Mouse (Mus musculus): ENCODE data around the gene Asb1.

Asb1 gene

DNA sequence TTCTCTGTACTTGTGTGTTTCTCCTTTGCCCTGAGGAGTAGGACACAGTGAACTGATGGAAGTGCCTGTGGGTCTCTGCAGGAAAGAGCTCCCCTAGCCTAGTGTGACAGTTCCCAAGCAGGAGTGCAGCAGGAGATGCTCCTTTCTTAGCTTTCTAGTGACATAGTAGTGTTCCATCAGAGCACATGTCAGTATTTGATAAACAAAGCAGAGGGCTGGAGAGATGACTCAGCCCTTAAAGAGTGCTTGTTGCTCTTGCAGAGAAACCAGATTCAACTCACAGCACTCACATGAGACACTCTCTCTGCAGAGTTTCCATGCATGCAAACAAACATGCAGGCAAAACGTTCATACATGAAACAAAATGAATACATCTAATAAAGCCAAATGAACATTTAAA lies 4.9 kb downstream of the Asb1 start:
- DNase-seq (ENCODE audit: low spot score): no peak

DNA sequence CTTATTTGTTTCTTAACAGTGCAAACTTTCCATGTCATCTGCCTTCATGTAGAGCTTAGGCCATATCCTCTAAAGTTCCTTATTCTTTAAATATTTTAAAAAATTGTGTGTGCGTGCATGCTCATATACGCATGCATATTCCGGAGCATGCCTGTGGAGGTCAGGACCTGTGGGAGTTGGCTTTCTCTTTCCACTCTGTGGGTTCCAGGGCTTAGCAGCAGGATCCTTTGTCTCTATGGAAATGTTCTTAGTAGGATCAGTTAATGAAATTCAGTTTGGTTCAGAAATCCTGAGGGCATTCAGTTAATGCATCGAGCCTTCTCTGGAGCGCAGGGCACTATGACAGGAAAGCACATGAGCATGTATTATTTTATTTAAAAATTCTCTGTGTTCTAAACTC lies 7.2 kb downstream of the Asb1 start:
- no peak for DNase-seq (ENCODE audit: low spot score)

DNA sequence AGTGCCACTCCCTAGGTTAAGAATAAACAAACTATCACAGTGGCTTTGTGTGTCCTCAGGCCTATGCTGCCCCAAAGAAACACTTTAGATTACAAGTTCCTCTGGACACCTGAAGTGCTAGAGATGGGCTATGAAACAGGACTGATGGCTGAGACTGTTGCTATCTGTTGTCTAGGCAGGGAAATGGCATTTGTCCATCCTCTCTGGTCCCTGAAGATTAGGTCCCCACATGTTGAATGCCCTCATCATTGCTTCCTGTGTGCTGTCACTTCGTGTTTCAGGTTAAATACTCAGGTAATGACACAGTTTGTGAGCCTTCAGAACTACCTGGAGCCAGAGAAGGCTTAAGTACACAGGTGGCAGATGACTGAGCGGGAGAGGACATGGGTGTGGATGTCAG lies 8.7 kb downstream of the Asb1 start:
- no peak for DNase-seq (ENCODE audit: low spot score)

DNA sequence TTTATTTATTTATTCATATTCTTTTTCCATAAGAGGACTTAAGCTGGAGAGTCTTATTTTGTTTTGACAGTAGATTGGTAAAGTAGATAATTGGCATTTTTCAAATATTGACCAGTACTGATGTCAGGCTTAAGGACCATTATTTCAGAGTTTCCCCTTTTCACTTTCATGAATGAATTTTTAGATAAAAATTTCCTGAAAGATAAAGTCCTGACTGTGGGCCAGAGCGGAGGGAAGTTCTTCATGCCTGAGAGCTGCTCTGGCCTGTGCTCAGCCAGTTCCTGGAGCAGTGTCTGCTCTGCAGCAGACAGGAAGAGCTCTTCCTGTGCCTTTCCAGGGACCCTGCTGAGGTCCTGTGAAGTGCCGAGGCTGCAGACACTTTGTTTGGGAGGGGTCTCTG lies 16.8 kb downstream of the Asb1 start:
- DNase-seq (ENCODE audit: low spot score): no peak

DNA sequence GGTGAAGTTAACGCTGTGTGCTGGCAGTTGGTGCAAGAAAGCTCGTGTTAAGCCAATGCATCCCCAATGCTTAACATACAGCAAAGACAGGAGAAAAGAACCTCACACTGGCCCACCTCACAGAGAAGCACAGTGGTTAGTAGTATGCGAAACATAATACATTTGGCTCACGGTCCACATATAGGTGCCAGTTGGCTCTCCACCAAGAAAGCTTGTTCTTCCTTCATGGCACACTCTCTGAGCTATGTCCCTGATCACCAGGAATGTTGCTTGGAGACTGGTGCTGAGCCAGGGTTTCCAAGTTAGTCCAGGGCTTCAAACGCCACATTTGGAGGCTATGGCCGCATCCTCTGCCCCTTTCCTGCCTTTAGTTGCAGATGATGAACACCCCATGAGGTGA lies 20.9 kb downstream of the Asb1 start:
- no peak for DNase-seq (ENCODE audit: low spot score)

DNA sequence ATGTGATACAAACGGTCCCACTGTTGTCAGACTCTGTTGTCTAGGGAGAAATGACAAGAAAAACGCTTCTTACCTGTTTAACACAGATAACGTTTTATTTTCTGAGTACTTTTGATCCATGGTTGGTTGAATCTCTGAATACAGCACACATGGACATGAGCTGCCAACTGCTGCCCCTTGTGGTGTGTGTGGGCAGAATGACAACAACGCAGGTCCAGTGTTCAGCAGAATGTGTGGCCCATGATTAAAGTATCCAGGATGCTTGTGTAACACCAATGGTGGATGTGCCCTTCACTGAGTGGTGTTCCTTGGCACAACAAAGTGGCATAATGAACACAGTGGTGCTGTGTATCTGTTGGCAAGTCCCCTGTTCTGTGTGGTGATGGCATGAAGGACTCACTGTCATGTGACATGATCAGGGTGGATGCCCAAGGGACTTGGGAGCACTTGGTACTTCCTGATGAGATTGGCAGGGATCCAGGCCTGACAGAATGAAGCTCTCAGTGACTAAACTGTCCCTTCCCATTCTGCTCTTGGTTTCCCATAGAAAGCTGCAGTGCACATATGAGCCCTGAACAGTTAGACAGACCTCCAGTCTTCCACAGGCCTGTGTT lies 22.7 kb downstream of the Asb1 start:
- no peak for DNase-seq (ENCODE audit: low spot score)

DNA sequence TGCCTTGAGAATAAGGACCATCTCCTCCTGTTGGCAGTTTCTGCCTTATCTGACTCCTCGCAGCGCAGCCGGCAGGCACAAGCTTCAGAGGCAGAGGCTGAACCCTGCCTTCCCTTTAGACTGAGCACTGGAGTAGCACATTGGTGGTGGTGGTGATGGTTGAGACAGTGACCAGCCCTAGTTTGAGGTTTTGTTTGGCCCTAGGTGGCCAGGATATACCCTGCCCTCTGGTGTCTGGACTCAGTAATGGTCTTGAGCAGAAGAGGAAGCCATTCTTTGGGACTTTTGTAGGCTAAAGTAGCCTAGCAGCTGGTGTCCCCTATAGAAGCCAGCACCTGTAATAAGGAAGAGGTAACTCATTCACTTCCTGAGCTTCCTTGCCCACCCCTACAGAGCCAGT lies 23.7 kb downstream of the Asb1 start:
- DNase-seq (ENCODE audit: low spot score): no peak

DNA sequence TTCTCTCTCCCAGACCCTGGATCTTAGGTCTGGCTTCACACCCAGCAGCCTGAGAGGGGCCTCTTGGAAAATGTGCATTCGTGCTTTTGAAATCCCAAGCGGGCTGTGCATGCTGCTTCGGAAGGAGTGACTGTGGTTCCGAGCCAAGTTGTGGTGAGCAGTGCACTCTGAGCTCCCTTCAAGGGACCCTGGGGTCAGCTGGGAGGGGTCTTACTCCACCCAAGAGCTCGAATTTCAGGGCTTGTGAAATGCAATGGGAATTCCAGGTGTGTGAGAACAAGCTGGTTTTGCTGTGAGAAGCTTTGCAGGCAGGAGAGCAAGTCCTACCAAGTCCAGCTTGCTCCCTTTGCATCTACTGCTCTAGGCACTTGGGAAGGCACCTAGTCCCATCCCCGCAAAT lies 24.3 kb downstream of the Asb1 start:
- no peak for DNase-seq (ENCODE audit: low spot score)

DNA sequence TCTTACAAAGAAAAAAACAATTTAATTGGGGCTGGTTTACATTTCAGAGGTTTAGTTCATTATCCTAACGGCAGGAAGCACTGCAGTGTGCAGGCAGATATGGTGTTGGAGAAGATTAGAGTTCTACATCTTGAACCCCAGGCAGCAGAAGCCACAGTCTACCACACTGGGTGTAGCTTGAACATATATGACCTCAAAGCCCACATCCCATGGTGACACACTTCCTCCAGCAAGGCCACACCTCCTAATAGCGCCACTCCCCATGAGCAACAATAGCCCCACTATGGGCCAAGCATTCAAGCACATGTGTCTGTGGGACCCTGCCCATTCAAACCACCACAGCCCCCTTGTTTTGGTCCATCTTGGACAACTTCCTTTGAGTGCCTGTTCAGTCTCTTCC lies 26.9 kb downstream of the Asb1 start:
- DNase-seq (ENCODE audit: low spot score): no peak

DNA sequence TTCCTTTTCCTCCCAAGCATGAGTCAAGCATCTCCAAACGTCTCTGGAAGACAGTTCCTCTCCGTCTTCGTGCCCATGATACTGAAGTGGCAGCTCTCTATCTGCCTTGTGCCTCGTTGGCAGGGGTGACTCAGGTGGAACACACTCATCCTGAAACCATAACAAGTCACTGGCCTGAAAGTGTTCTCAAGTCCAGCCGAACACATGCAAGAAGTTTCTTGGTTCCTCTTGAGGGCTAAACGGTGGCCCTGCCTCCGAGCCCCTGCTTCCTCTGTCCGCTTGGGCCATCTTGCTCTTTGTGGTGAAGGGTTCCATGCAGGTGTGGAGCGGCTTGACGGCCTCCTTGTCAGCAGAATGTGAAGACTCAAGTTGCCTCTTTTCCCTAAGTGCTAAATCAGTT lies 32.1 kb downstream of the Asb1 start:
- no peak for DNase-seq (ENCODE audit: low spot score)

DNA sequence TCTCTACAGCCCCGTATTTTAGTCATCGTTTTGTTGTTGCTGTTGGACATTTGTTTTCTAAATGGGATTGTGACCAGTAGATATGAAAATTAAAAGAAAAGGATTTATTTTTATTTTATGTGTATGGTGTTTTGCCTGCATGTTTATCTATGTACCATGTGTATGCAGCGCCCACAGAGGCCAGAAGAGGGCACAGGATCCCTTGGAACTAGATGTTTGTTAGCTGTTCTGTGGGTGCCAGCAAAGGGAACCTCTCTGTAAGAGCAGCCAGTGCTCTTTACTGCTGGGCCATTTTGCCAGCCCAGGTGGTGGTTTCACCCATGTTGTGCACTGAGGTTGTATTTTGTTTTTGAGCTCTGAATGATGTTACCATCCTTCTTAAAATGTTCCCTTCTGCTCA lies 33.9 kb downstream of the Asb1 start:
- DNase-seq (ENCODE audit: low spot score): peak; percentile 70

DNA sequence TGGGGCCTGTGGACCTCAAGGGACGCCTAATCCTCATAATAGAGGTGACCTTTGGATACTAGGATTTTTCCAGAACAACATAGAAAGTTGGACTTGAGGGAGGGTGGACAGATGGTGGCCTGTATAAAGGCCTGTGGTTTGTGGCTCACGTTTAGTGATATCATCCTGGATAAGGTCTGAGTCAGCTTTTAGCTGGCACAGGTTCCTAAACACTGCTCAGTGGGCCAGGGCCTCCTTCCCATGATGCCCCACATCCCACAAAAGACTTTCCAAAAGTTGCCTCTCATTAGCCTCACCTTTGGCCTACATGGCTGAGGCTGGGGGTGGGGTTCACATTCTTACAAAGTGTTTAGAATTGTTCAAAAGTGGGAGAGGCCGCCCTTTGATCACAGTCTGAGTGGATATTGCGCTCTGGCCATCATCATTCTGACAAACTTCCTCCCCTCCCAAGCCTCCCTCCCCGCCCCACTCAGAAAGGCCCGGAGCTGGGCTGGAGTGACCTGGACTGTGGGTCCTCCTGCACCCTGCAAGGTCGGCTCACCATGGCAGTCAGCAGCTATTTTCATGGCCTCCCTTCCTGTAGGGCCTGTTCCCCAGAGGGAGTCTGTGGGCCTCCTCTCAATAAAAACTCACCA lies 37.7 kb downstream of the Asb1 start:
- DNase-seq (ENCODE audit: low spot score): no peak

DNA sequence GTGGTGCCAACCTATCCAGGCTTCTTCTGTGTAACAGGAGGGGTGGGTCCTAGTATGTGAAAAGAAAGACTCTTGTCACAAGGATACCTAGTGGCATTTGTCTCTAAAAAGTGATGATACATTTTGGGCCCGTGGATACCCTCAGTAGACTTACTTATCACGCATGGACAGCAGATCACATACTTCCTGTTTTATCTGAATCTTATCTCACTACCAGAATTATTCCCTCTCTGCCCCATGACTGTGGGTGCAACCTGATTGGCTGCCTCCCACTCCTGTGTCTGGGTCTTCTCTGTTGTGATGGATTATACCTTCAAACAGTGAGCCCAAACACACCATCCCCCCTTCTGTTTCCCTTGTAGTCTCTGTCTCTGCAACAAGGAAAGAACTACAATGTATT lies 40.2 kb downstream of the Asb1 start:
- no peak for DNase-seq (ENCODE audit: low spot score)

DNA sequence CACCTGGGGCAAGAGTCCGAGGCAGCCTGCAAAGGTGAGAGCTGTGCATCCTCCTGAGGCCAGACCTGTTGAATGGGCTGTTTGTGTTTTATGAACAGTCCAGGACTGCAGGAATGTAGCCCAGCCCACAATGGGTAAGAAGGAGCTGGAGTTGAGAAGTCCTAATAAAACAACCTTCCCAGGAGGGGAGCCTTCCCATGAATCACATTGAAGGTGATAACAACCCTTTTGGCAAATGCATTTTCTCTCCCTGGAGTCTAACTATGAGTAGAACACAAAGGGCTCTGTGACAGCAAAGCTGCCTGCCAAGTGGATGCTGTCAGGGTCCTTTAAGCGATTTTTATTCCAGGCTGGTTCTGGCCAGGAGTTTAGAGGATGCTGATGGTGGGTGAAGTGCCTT lies 40.9 kb downstream of the Asb1 start:
- DNase-seq (ENCODE audit: low spot score): no peak

DNA sequence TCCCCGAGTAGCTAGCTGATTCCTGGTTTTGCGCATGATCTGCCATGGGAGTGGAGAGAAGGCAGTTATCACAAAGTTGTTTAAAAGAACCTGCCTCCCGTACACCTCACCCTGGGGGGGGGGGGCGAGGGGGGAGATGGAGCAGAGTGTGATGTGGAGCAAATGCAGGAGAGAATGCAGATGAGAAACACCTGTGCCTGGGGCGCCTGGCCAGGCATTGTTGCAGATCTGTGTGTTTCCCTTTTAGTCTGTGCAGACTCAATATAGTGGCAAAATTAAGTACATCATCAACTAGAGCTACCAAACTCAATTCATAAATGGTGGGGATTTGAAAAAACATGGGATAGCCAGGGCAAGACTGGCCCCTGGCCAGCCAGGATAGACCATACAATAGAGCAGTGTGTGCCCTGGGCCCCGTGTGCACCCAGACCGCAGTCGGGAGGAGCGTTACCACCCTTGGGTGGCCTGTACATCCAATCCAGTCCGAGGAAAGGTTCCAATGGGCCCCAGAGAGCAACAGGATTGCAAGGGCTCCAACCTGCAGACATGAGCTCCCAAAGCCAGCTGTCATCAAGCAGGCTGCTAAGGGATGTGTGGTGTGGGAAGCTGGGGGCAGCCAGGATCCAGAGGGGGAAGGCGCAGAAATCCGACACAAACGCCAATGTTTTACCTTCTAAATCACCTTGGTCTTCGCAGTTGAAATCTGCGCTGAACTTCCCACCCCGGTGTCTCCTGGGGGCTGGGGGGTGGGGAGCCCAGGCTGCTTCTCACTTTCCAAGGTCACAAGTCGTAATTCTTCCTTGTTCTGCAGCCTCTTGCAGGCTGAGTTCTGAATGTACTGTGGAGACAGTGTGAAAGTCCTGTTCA lies 44.9 kb downstream of the Asb1 start:
- DNase-seq (ENCODE audit: low spot score): no peak

DNA sequence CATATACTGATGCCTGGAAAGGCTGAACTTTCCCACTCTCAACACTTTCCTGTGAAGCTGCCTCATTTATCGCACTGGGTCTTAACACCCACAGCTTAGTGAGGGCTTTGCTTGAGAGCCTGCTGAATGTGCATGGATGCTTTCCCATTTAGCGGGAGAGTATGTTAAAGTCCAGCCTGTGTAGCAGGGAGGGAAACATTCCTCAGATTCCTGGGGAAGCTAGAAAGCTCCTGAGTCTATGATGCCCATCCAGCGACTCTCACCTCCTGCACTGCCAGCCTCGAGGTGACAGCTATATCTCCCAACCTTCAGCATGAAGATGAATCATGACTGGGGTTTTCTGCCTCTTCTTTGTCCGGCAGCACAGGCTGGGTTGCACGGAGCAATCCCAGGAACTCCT lies 49.4 kb downstream of the Asb1 start:
- no peak for DNase-seq (ENCODE audit: low spot score)

DNA sequence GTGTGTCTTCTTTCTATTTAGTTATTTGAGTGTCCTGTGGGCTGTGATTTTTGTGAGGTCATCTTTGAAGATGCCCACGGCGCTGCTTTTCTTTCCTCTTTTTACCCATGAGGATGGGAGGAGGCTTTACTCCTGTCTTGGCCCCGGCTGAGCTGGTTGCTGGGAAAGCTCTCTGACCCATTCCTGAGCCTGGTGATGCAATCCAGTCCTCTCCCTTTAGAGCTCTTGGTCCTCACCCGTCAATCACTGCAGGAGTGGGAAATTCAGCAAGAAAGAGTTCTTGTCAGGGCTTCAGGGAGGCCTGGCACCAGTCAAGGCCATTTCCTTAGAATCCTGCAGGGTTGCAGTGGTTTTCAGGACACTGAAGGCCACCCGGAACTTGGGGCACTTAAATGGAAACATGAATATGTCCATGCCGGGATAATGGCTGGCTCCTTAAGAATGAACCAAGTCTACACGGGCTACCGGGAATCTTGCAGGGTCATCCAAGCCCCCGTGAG lies 55.2 kb downstream of the Asb1 start:
- DNase-seq (ENCODE audit: low spot score): no peak

DNA sequence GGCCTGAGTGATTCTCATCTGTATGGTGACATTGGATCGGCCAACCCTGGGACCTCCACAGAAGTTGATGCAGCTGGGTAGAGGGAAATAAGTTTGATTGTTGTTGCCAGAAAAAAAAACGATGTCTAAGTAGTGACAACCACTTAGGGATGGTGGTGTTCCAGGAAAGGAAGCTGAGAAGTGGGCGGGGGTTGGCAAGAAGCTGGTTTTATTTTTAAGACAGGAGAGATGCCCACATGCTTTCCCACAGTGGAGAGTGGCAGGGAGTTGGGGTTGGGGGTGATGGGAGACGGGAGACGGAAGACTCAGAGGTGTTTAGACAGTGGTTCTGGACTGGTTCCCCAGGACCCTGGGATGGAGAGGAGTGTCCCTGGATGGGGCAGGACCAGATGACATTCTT lies 57.3 kb downstream of the Asb1 start:
- DNase-seq (ENCODE audit: low spot score): no peak

DNA sequence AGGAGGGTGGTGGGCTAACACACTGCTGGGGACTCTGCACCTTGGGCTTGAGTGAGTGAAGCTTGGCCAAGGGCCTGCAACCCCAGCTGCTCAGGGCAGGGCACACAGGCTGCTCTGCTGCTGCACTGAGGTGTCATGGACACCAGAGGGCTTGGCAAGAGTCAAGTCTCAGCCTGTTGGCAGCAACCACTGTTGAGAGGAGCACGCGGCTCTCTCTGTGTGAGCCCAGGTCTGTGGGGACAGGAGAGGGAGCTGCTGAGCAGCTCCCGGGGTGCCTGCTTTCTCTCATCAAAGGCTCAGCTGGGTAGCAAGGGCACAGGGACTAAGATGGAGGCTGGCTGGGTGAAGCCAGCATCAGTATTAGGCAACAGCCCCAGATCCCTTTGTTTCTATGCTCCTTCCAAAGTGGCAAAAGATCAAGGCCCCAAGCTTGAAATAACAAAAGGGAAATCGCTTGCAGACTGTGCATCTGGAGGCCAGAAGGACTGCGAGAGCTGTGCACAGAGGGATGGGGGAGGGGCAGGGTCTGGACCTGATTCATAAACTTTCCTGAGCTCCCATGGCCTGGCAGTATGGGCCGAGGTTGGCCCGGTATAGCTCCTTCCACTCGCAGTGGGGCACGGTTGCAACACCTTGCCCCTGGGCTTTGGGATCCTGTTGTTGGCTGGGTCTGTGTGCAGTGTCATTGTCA lies 60.5 kb downstream of the Asb1 start:
- peak; percentile 76 for DNase-seq (ENCODE audit: low spot score)

DNA sequence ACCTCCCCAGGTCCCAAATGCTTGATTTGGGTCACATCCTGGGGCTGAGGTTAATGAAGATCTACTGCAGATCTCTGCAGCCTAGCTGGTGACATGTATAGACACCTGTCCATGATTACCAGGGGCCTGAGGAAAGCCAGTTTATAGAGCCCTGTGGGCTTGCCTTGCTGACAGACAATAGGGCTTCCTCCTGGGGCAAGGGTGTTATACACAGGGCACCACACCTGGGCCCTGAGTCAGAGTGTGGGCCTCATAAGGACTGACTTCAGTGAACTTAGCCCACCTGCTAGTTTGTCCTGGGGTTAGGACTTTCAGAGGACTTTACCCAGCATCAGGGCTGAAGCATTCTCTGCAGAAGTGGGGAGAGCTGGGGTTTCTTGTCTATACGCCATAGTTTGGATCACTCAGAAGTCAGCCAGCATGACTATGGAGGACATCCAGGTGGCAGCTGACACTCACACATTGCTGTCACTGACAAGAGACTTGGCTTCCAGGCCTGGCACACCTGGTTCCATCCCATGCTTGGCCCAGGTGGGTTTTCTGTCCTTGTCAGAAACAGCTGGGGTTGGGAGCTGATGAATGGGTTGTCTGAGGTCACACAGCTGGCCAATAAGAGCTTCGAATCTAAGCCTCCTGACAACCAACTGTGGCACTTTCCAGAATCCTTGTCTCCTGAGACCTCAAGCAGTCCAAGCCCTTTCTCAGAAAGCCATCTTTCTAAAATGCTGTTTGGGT lies 61.2 kb downstream of the Asb1 start:
- no peak for DNase-seq (ENCODE audit: low spot score)

DNA sequence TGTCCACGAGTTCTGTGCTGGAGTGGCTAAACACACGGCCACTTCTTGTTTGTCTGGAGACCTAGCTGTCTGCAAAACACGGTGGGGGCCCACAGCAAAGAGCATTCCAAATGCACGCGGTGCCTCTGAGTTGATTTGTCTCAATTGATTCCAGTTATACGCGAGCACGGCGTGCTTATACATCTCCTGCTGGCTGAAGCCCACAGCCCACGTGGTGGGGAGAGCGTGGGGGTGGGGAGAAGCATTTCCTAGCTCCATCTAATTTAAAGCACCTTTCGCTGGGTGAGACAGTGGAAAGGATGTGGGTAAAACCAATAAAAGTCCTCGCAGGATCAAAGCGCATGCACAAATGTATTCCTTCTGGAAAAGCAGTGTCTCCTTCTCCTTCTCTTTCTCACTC lies 65.3 kb downstream of the Asb1 start:
- DNase-seq (ENCODE audit: low spot score): no peak

DNA sequence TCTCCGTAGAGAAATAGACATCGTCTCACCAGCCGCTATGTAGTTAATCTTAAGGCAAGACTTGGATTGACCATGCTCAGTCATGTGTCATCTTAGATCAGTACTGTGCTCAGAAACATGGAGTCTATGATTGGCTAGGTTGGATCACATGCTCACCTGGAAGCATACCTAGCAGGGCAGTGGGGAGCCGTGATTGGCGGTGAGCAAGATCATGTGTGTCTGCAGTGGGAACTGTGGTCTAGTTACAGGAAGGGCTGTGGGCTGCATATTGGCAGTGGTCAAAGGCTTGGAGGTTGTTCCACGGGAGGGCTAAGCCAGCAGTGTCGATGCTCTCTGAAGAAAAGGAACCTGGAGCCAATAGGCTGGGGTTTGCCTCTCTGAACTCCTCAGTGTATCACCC lies 66.4 kb downstream of the Asb1 start:
- no peak for DNase-seq (ENCODE audit: low spot score)
